Mouse (Mus musculus): ENCODE data around the gene Ak5. TPM values are rescaled to one million over a fixed set of nuclear protein-coding genes. Genes with fewer than 3 reads are reported as not detected.
"Not testable (repeated sequence)": the region's sequence is repeated elsewhere in the genome, so short reads cannot be mapped to it uniquely, and the experiment has no call there.

The Ak5 gene
- polyA plus RNA-seq, 1 experiment from 2014 or later = 0.79 TPM

GRCm38 (mm10) chr3:152605849-152606248 is 62.3 kb downstream of the Ak5 start:
- Histone ChIP-seq H3K4me1 (peaks cover 4% of the 10 kb centered on the region; the same call in 1 of the 2 replicates), H3K4me3 (no peak overlapping the region)

DNA sequence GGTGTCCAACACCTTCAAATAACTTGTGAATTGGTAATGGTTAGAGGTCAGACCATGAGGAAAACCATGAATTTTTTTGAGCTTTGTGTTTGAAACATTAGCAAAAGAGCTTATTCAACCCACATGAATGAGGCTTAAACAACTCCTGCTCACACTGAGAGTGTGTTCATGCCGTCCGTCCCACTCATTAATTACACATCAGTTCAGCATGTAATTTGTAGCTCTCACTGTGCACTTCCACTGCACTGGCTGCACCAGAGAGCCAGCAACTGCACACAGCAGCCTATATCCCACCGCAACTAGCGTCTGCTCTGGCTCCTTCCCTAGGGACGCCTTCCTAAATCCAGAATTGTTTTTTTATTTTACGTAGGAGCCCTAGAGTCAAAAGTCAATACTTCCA is 68.5 kb downstream of the Ak5 start:
- Histone ChIP-seq H3K27me3 (ENCODE audit: low read depth, poor library complexity, severe bottlenecking) (no peaks in the 10 kb centered on the region), H3K4me3 (no peak overlapping the region), H3K4me1 (no peaks in the 10 kb centered on the region), H3K27ac (replicated peaks) (no peak overlapping the region), H3K9me3 (replicated peaks) (no peaks in the 10 kb centered on the region), H3K36me3 (no peaks in the 10 kb centered on the region)
- DNase-seq (ENCODE audit: low spot score) = no peak
- WGBS = 81% methylated on average over 6 of the region's 6 CpGs

More at GRCm38 (mm10) chr3:152605849-152606248, 62.3 kb downstream of the Ak5 start:
- H3K27ac ChIP-seq (replicated peaks) = no peak overlapping the region
- H3K36me3 ChIP-seq = no peaks in the 10 kb centered on the region
- 81% methylated on average over 11 of the region's 11 CpGs for WGBS
- no peaks in the 10 kb centered on the region for H3K9me3 ChIP-seq (replicated peaks)
- no peaks in the 10 kb centered on the region for H3K27me3 ChIP-seq (ENCODE audit: low read depth, poor library complexity, severe bottlenecking)
- DNase-seq (ENCODE audit: low spot score) = no peak

- Histone ChIP-seq H3K4me1 (no peaks in the 10 kb centered on the region), H3K27ac (replicated peaks) (no peak overlapping the region), H3K36me3 (no peaks in the 10 kb centered on the region), H3K9me3 (replicated peaks) (no peaks in the 10 kb centered on the region), H3K4me3 (no peak overlapping the region), H3K27me3 (ENCODE audit: low read depth, poor library complexity, severe bottlenecking) (no peaks in the 10 kb centered on the region)
- WGBS = 88% methylated on average over 7 of the region's 7 CpGs
- no peak for DNase-seq (ENCODE audit: low spot score)
These were observed 71.6 kb downstream of the Ak5 start for GRCm38 (mm10) chr3:152596406-152597050.

DNA sequence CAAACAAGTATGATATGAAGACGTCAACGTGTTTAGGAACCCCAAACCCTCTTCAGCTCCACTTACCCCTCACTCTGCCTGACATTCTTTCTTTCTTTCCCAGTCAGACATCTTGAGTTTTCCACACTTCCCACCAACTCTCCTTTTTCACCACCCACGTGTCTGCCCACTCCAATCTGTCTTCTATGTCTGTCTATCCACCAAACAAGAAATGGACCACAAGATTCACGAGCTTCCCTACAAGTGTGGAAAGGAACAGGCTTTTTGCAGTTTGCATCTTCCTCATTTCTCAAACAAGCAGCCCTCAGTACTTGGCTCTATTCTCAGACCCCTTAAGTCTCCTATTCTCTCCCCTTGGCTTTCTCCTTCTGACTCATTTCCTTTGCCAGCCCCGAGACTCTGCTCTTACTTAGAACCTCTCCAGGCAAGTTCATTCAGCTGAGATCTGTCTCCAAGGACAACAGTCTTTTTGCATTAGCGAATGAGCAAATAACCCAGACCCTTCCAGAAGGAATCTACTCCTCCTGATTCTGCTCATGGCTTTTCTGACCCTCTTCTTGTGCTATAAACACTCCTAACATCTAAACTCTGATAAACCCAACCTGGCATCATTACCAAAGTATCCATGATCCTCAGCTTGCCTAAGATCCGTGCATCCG is 75.3 kb downstream of the Ak5 start:
- Histone ChIP-seq H3K27me3 (ENCODE audit: low read depth, poor library complexity, severe bottlenecking) (no peaks in the 10 kb centered on the region), H3K4me1 (no peaks in the 10 kb centered on the region), H3K36me3 (no peaks in the 10 kb centered on the region), H3K4me3 (no peak overlapping the region), H3K9me3 (replicated peaks) (no peaks in the 10 kb centered on the region), H3K27ac (replicated peaks) (no peak overlapping the region)
- 76% methylated on average over 8 of the region's 8 CpGs for WGBS
- no peak for DNase-seq (ENCODE audit: low spot score)

GRCm38 (mm10) chr3:152590491-152590890 is 77.7 kb downstream of the Ak5 start:
- H3K4me1 ChIP-seq = no peaks in the 10 kb centered on the region
- WGBS = 90% methylated on average over 7 of the region's 7 CpGs

DNA sequence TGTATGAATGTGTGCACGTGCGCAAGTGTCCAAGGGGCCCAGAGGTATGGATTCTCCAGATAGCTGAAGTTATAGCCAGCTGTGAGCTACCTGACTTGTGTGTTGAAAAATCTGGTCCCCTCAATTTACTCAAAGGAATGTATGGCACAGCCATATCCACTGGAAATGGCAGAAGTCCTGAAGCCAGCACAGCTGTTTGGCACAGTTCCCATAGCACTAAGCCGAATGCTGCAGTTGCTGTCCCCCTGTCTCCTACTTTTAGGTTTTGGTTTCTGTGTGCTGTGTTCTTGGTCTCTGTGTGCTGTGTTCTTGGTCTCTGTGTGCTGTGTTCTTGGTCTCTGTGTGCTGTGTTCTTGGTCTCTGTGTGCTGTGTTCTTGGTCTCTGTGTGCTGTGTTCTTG is 79.1 kb downstream of the Ak5 start:
- not testable (repeated sequence) for H3K9me3 ChIP-seq (replicated peaks); H3K27ac ChIP-seq (replicated peaks); DNase-seq (ENCODE audit: low spot score); H3K4me1 ChIP-seq; H3K4me3 ChIP-seq; H3K36me3 ChIP-seq; H3K27me3 ChIP-seq (ENCODE audit: low read depth, poor library complexity, severe bottlenecking)
- WGBS = 95% methylated on average over 3 of the region's 3 CpGs

More at GRCm38 (mm10) chr3:152590491-152590890, 77.7 kb downstream of the Ak5 start:
- Histone ChIP-seq H3K27me3 (ENCODE audit: low read depth, poor library complexity, severe bottlenecking) (no peaks in the 10 kb centered on the region), H3K9me3 (replicated peaks) (no peaks in the 10 kb centered on the region), H3K36me3 (no peaks in the 10 kb centered on the region), H3K4me3 (no peak overlapping the region), H3K27ac (replicated peaks) (no peak overlapping the region)
- no peak for DNase-seq (ENCODE audit: low spot score)

DNA sequence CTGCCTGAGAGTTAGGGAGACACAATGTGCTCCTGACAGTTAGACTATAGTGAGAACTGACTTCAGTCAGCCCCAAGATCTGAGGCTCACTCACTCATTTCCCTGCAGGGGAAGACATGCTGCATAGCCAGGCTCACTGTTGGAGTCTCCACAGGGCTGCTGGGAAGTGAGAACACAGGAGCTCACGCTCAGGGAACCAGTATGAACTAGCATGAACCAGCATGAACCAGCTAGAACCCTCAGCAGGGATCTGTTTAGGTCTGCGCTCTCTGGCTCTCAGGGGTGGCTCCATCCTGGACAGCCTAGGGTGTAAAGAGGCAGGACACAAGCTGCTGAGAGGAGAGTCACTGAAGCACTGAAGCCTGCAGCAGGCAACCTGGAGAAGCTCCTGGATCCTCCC is 81.2 kb downstream of the Ak5 start:
- Histone ChIP-seq H3K4me1 (no peaks in the 10 kb centered on the region), H3K4me3 (no peak overlapping the region), H3K27me3 (ENCODE audit: low read depth, poor library complexity, severe bottlenecking) (no peaks in the 10 kb centered on the region), H3K36me3 (no peaks in the 10 kb centered on the region), H3K9me3 (replicated peaks) (no peaks in the 10 kb centered on the region), H3K27ac (replicated peaks) (no peak overlapping the region)
- 81% methylated on average over 2 of the region's 2 CpGs for WGBS
- DNase-seq (ENCODE audit: low spot score) = no peak

DNA sequence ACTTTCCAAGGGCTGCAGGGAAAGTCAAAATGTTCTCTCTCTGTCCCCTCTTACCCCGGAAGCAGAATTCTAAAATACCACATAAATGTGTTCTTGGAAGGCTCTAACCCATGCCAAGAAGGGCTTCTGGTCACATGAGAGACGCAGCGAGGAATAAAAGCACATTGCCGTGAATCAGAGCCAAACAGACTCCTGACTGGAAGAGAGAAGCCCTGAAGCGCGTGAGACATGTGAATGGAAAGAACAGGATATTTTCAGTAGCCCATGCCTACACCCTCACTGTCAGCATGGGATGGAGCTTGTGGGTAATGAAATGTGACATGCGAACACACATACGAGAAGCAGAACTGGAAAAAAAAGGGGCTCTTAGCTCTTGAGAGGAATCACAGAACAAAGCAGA is 82.0 kb downstream of the Ak5 start:
- H3K9me3 ChIP-seq (replicated peaks) = no peaks in the 10 kb centered on the region
- 92% methylated on average over 8 of the region's 8 CpGs for WGBS

DNA sequence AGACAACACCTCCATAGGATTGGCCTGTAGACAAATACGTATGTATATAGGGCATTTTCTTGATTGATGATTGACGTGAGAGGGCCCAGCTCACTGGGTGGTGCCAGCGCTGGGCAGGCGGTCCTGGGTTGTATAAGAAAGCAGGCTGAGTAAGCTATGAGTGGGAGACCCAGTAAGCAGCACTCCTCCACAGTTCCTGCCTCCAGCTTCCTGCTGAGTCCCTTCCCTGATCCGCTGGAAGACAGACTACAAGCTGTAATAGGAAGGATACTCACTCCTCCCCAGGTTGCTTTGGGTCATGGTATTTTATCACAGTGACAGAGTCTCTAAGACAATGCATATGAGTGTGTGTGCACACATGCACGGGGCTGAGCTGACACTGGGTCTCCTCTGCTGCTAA is 82.6 kb downstream of the Ak5 start:
- H3K9me3 ChIP-seq (replicated peaks) = no peaks in the 10 kb centered on the region
- no peaks in the 10 kb centered on the region for H3K27me3 ChIP-seq (ENCODE audit: low read depth, poor library complexity, severe bottlenecking)
- no peak overlapping the region for H3K4me3 ChIP-seq
- H3K27ac ChIP-seq (replicated peaks) = no peak overlapping the region
- 81% methylated on average over 6 of the region's 6 CpGs for WGBS
- no peaks in the 10 kb centered on the region for H3K36me3 ChIP-seq
- DNase-seq (ENCODE audit: low spot score) = no peak
- H3K4me1 ChIP-seq = no peaks in the 10 kb centered on the region

More for the DNA sequence above, 82.0 kb downstream of the Ak5 start:
- no peaks in the 10 kb centered on the region for H3K4me1 ChIP-seq
- no peak for DNase-seq (ENCODE audit: low spot score)
- H3K27ac ChIP-seq (replicated peaks) = no peak overlapping the region
- H3K27me3 ChIP-seq (ENCODE audit: low read depth, poor library complexity, severe bottlenecking) = no peaks in the 10 kb centered on the region
- H3K4me3 ChIP-seq = no peak overlapping the region
- H3K36me3 ChIP-seq = no peaks in the 10 kb centered on the region

- H3K4me3 ChIP-seq = no peak overlapping the region
- no peak overlapping the region for H3K27ac ChIP-seq (replicated peaks)
These were observed 85.1 kb downstream of the Ak5 start for GRCm38 (mm10) chr3:152583033-152583432.

GRCm38 (mm10) chr3:152581853-152582252 is 86.3 kb downstream of the Ak5 start:
- H3K4me3 ChIP-seq; H3K36me3 ChIP-seq; DNase-seq (ENCODE audit: low spot score); H3K27ac ChIP-seq (replicated peaks); H3K9me3 ChIP-seq (replicated peaks); H3K27me3 ChIP-seq (ENCODE audit: low read depth, poor library complexity, severe bottlenecking): not testable (repeated sequence)
- 88% methylated on average over 3 of the region's 3 CpGs for WGBS
- H3K4me1 ChIP-seq = peaks cover 10% of the 10 kb centered on the region

More at GRCm38 (mm10) chr3:152583033-152583432, 85.1 kb downstream of the Ak5 start:
- no peak for DNase-seq (ENCODE audit: low spot score)
- Histone ChIP-seq H3K9me3 (replicated peaks) (no peaks in the 10 kb centered on the region), H3K4me1 (peaks cover 9% of the 10 kb centered on the region), H3K36me3 (no peaks in the 10 kb centered on the region), H3K27me3 (ENCODE audit: low read depth, poor library complexity, severe bottlenecking) (no peaks in the 10 kb centered on the region)

DNA sequence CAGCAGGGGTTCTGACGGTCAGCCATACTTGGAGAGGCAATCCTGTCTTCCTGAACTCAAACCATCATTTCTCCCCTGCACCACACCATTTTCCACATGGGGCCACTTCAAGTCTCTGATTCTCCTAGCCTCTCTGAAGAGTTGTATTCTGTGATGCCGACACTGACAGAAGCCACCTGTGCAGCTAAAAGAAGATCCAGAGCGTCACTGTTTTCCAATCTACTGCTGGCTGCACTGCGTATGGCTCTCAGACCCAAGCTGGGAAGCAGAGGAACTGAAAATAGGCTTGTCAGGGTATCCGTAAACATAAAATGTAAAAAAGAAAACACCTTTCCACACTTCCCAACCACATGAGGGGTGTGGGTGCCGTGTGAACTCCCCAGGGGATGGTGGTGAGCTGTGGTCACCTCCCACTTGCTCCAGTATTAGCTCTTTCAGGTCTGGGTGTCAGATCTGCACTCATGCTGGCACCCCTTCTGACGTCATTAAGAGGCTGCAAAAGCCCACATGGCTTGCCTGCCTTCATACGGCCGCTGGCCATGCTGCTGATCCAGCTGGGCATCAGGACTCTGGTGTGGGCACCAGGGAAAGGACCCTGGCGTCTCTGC is 88.1 kb downstream of the Ak5 start:
- H3K27ac ChIP-seq (replicated peaks) = no peak overlapping the region
- peaks cover 10% of the 10 kb centered on the region for H3K4me1 ChIP-seq
- 87% methylated on average over 10 of the region's 10 CpGs for WGBS
- H3K4me3 ChIP-seq = no peak overlapping the region
- H3K9me3 ChIP-seq (replicated peaks) = no peaks in the 10 kb centered on the region
- DNase-seq (ENCODE audit: low spot score) = no peak
- H3K27me3 ChIP-seq (ENCODE audit: low read depth, poor library complexity, severe bottlenecking) = no peaks in the 10 kb centered on the region
- H3K36me3 ChIP-seq = no peaks in the 10 kb centered on the region

Data from midbrain, embryonic 10.5 days (tissue).